Mouse (Mus musculus) G1E (cell line): ENCODE measurements around the gene Fgfr2.

ENCODE experiments used
- CTCF ChIP-seq: IDR thresholded peaks from 2 replicates; pipeline ENCODE4 v1.5.1; 2012; ENCODE audit warnings: low read depth, low read length, inconsistent platforms, mixed read lengths
- GATA1 ChIP-seq: IDR thresholded peaks from 2 replicates; pipeline ENCODE4 v1.6.1; 2012; ENCODE audit warnings: borderline replicate concordance, low read length, inconsistent platforms, mixed read lengths
- GATA2 ChIP-seq: IDR thresholded peaks from 2 replicates; pipeline ENCODE4 v1.6.1; 2012; ENCODE audit warnings: low read depth, low read length, inconsistent platforms, borderline replicate concordance
- TAL1 ChIP-seq: conservative IDR thresholded peaks from 2 replicates; pipeline ENCODE4 v1.6.1; 2012; ENCODE audit warnings: low read depth, low read length, inconsistent platforms, mixed read lengths

GRCm38 (mm10) chr7:130674526-130674925, 2448.6 kb downstream of the Fgfr2 start:
- no peak for TF ChIP-seq CTCF
- no peak for TF ChIP-seq GATA1
- TF ChIP-seq TAL1, result no peak
- TF ChIP-seq GATA2, result no peak
